In genomic region chr1:20801682-20802390, GRCm38 (mm10) we compare ENCODE assay signal across 9 mouse cellular contexts. TPM values are rescaled to one million over a fixed set of nuclear protein-coding genes. Genes with fewer than 3 reads are reported as not detected.
A peak's percentile ranks its signal among the peaks of the same experiment; 100 is the strongest.
DNase-seq lines count a peak whose midpoint lies in the region; ATAC-seq and TF ChIP-seq lines count a peak whose summit lies in the region.
"Had no signal": no experiment of that assay in that cellular context is flagged by ENCODE, and none has a peak within 500 bp of the region (broad histone marks: within the 10 kb centered on the region; RNA-seq: fewer than 3 reads in every experiment).

No protein-coding gene starts in this region.

- no peak for ATAC-seq in embryonic facial prominence, embryonic 14.5 days (ENCODE audit: low read depth)
- peak; percentile 66 for ATAC-seq in midbrain, postnatal 0 days (ENCODE audit: low FRiP score)

- peaks cover 94% of the 10 kb centered on the region for H3K36me3 ChIP-seq in E14TG2a.4 (ENCODE audit: insufficient read depth, low read length)
- H3K36me3 ChIP-seq in embryonic facial prominence, embryonic 14.5 days (ENCODE audit: control insufficient read depth, insufficient read depth, low read length), result peaks cover 71% of the 10 kb centered on the region
- H3K36me3 ChIP-seq in midbrain, postnatal 0 days (ENCODE audit: insufficient read depth, low read length), result no peaks in the 10 kb centered on the region; the same call in 1 of the 2 replicates
- peaks cover 64% of the 10 kb centered on the region for H3K36me3 ChIP-seq in thymus, adult 2 months (ENCODE audit: control insufficient read depth, insufficient read depth, low read length)

- no peak for TF ChIP-seq POLR2A in thymus, adult 2 months (IDR thresholded peaks at IDR 0.05; ENCODE audit: control insufficient read depth, extremely low read depth, insufficient read depth, low read length, poor library complexity)

- 75% methylated on average over 8 of the region's 8 CpGs for WGBS in embryonic facial prominence, embryonic 14.5 days
- 74% methylated on average over 8 of the region's 8 CpGs for WGBS in midbrain, postnatal 0 days
- 93% methylated on average over 8 of the region's 8 CpGs for WGBS in thymus, adult 2 months

- H3K4me2 ChIP-seq in embryonic facial prominence, embryonic 14.5 days (ENCODE audit: low read depth, low read length), result no peak overlapping the region
- no peak overlapping the region for H3K4me2 ChIP-seq in midbrain, postnatal 0 days (ENCODE audit: low read depth, low read length, poor library complexity, severe bottlenecking)

- peak; percentile 24 for TF ChIP-seq CTCF in E14TG2a.4 (conservative IDR thresholded peaks at IDR 0.05; ENCODE audit: low read length)
- peak; percentile 87 for TF ChIP-seq CTCF in midbrain, postnatal 0 days (IDR thresholded peaks at IDR 0.05)
- no peak for TF ChIP-seq CTCF in thymus, adult 2 months (IDR thresholded peaks at IDR 0.05; ENCODE audit: borderline replicate concordance, control insufficient read depth, extremely low read depth, insufficient read depth, low read length, poor library complexity)

- no peaks in the 10 kb centered on the region for H3K9me3 ChIP-seq in E14TG2a.4 (ENCODE audit: low read length)
- H3K9me3 ChIP-seq in embryonic facial prominence, embryonic 14.5 days (ENCODE audit: control insufficient read depth, low read length), result no peaks in the 10 kb centered on the region
- H3K9me3 ChIP-seq in midbrain, postnatal 0 days (ENCODE audit: low read length), result no peaks in the 10 kb centered on the region
- H3K9me3 ChIP-seq: G1E had no signal

- no peak overlapping the region for H3K27ac ChIP-seq in embryonic facial prominence, embryonic 14.5 days (replicated peaks; ENCODE audit: low read depth, low read length)
- H3K27ac ChIP-seq in midbrain, postnatal 0 days (ENCODE audit: low read depth, low read length), result 0 out of 2 replicates have a peak overlapping the region, but pooled peaks have one; percentile 21
- H3K27ac ChIP-seq in thymus, adult 2 months (ENCODE audit: control insufficient read depth, insufficient read depth, low read length), result no peak overlapping the region

- peak; percentile 42 for DNase-seq in embryo, embryonic 10 days (ENCODE audit: low spot score)
- no peak for DNase-seq in embryo, embryonic 9.5 days (ENCODE audit: extremely low spot score)
- peak; percentile 74 for DNase-seq in embryonic facial prominence, embryonic 14.5 days (ENCODE audit: low spot score)
- DNase-seq in kidney, postnatal 4 days, result peak; percentile 36 to 46
- DNase-seq in midbrain, postnatal 0 days (ENCODE audit: low spot score), result peak; percentile 85
- no peak for DNase-seq in thymus, adult 2 months
- DNase-seq in urinary bladder, adult 18-20 months (ENCODE audit: low spot score in 2 of 2), result no peak

- peaks cover 35% of the 10 kb centered on the region for H3K4me1 ChIP-seq in E14TG2a.4 (replicated peaks; ENCODE audit: low read depth, low read length)
- H3K4me1 ChIP-seq in embryonic facial prominence, embryonic 14.5 days (ENCODE audit: control insufficient read depth, insufficient read depth, low read length), result no peaks in the 10 kb centered on the region
- no peaks in the 10 kb centered on the region for H3K4me1 ChIP-seq in midbrain, postnatal 0 days (ENCODE audit: insufficient read depth, low read length)
- H3K4me1 ChIP-seq in thymus, adult 2 months (replicated peaks; ENCODE audit: control insufficient read depth, insufficient read depth, low read length), result no peaks in the 10 kb centered on the region

- no peak overlapping the region for H3K9ac ChIP-seq in embryonic facial prominence, embryonic 14.5 days (ENCODE audit: low read depth, low read length)
- no peak overlapping the region for H3K9ac ChIP-seq in midbrain, postnatal 0 days (replicated peaks; ENCODE audit: low read length, poor library complexity, severe bottlenecking)

- no peaks in the 10 kb centered on the region for H3K27me3 ChIP-seq in E14TG2a.4 (ENCODE audit: insufficient read depth, low read length)
- no peaks in the 10 kb centered on the region for H3K27me3 ChIP-seq in embryonic facial prominence, embryonic 14.5 days (replicated peaks; ENCODE audit: control insufficient read depth, insufficient read depth, low read length)
- H3K27me3 ChIP-seq in midbrain, postnatal 0 days (ENCODE audit: insufficient read depth, low read length), result no peaks in the 10 kb centered on the region
- H3K27me3 ChIP-seq in thymus, adult 2 months (ENCODE audit: control insufficient read depth, insufficient read depth, low read length), result no peaks in the 10 kb centered on the region

- no peak overlapping the region for H3K4me3 ChIP-seq in E14TG2a.4 (replicated peaks; ENCODE audit: low read length)
- no peak overlapping the region for H3K4me3 ChIP-seq in embryonic facial prominence, embryonic 14.5 days (ENCODE audit: low read depth, low read length)
- no peak overlapping the region for H3K4me3 ChIP-seq in midbrain, postnatal 0 days (ENCODE audit: low read depth, low read length)
- H3K4me3 ChIP-seq in thymus, adult 2 months (ENCODE audit: control insufficient read depth, insufficient read depth, low read length), result no peak overlapping the region

RNA-seq across cellular contexts. Expression of gene Il17f, which starts 11.4 kb away (rescaled TPM):
- not detected in 2 replicates for polyA plus RNA-seq in embryonic facial prominence, embryonic 14.5 days (2014; fragmentation: Nextera tagmentation; extraction: Ambion mirVana)
- 0.38 TPM in 1 of 2 replicates, not detected in the other for total RNA-seq in midbrain, postnatal 0 days (2014; rRNA removed)
- polyA plus RNA-seq in midbrain, postnatal 0 days (2015; fragmentation: Nextera tagmentation; extraction: Ambion mirVana), result 0.31 TPM in 1 of 2 replicates, not detected in the other
- polyA plus RNA-seq in thymus, adult 2 months (2012; rRNA removed), result 0.15 and 0.49 TPM in 2 replicates
- polyA plus RNA-seq: G1E had no signal

RNA-seq across cellular contexts. Expression of gene Mcm3, which starts 18.3 kb away (rescaled TPM):
- 114 and 131 TPM in 2 replicates for polyA plus RNA-seq in embryonic facial prominence, embryonic 14.5 days (2014; fragmentation: Nextera tagmentation; extraction: Ambion mirVana)
- 8.4 and 10.1 TPM in 2 replicates for total RNA-seq in midbrain, postnatal 0 days (2014; rRNA removed)
- 6.3 and 8.0 TPM in 2 replicates for polyA plus RNA-seq in midbrain, postnatal 0 days (2015; fragmentation: Nextera tagmentation; extraction: Ambion mirVana)
- 83.9 and 110 TPM in 2 replicates for polyA plus RNA-seq in thymus, adult 2 months (2012; rRNA removed)

Comparison
In these comparisons a context has a peak if more than half of its experiments do, and no peak if none do; other contexts are left out.
1. DNase-seq: peak in embryo, embryonic 10 days (single experiment), embryonic facial prominence, embryonic 14.5 days (single experiment), kidney, postnatal 4 days (2 of 2) and midbrain, postnatal 0 days (single experiment); none in embryo, embryonic 9.5 days (single experiment), thymus, adult 2 months (single experiment) and urinary bladder, adult 18-20 months (0 of 2).